Mouse (Mus musculus) ES-Bruce4 (cell line): ENCODE data around the gene 1810009A15Rik. TPM values are rescaled to one million over a fixed set of nuclear protein-coding genes. Genes with fewer than 3 reads are reported as not detected.

Experiments used
- H3K27ac ChIP-seq: 2 replicates; pipeline ENCODE4 v1.5.1; 2012; ENCODE audit warnings: low read length, inconsistent platforms; ENCODE audit not compliant: insufficient read depth
- H3K27me3 ChIP-seq: 2 replicates; pipeline ENCODE4 v1.6.1; 2012; ENCODE audit warnings: mild to moderate bottlenecking, low read length, inconsistent platforms; ENCODE audit not compliant: control insufficient read depth, poor library complexity, insufficient read depth, severe bottlenecking
- H3K36me3 ChIP-seq: 2 replicates; pipeline ENCODE4 v1.6.1; 2012; ENCODE audit warnings: inconsistent platforms, mild to moderate bottlenecking, low read length, moderate library complexity; ENCODE audit not compliant: control insufficient read depth, poor library complexity, insufficient read depth, severe bottlenecking
- H3K4me1 ChIP-seq: one replicate; pipeline ENCODE4 v1.8.1; 2011; ENCODE audit warnings: low read length; ENCODE audit not compliant: control insufficient read depth, insufficient read depth
- H3K4me3 ChIP-seq: 2 replicates; pipeline ENCODE4 v1.5.1; 2011; ENCODE audit warnings: low read depth, mild to moderate bottlenecking, low read length
- H3K9ac ChIP-seq: 2 replicates; pipeline ENCODE4 v1.6.1; 2012; ENCODE audit warnings: low read depth, mild to moderate bottlenecking, inconsistent platforms; ENCODE audit not compliant: poor library complexity, severe bottlenecking
- H3K9me3 ChIP-seq: replicated peaks from 2 replicates; pipeline ENCODE4 v1.6.1; 2012; ENCODE audit warnings: mild to moderate bottlenecking, low read length, inconsistent platforms; ENCODE audit not compliant: control insufficient read depth, poor library complexity, insufficient read depth, severe bottlenecking
- CTCF ChIP-seq: IDR thresholded peaks from one replicate; pipeline ENCODE4 v1.8.1; 2011; ENCODE audit warnings: low read depth, low read length
- EP300 ChIP-seq: IDR thresholded peaks from 2 replicates; pipeline ENCODE4 v1.6.1; 2011; ENCODE audit warnings: low read depth, low read length; ENCODE audit not compliant: insufficient read depth
- POLR2A ChIP-seq: IDR thresholded peaks from one replicate; pipeline ENCODE4 v1.8.1; 2011; ENCODE audit warnings: low read length; ENCODE audit not compliant: insufficient read depth
- polyA plus RNA-seq: library from polyadenylated mRNA; stranded (reverse); fragments of >200 nt; gene quantifications from 2 replicates; pipeline ENCODE4 v1.2.4, GENCODE M21; 2011; ENCODE audit warnings: low read depth; ENCODE audit not compliant: missing spikeins, insufficient read depth, insufficient read length

The 1810009A15Rik gene
- polyA plus RNA-seq, 1 experiment = 162 TPM

DNA sequence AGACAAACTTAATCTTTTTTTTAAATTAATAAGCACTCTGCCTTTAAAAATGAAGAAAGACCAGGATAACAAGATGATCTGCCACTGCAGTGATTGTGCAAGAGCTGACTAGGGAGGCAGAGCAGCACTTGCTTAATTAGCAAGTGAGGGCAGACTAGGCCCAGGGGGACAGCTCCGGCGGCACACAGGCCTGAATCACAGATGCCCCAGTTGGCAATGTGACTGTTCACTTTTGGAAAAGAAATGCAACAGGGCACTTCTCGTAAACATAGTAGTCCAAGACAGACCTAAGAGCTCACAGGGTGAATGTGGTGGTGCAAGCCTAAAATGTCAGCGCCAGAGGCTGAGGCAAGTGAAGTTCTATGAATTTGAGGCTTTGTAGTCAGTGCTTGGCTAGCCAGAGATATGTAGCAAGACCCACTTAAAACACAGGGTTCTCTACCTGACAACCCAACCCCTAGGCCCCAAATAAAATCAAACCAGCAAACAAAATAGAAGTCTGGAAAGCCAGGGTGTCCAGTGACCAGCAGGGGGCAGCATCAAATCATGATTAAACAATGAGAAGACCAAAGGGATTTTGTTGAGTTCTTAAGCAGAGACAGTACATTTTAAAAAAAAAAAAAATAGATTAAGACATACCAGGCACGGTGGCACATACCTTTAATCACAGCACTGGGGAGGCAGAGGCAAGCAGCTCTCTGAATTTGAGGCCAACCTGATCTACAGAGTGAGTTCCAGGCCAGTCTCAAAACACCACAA lies 44.1 kb upstream of the 1810009A15Rik start:
- Histone ChIP-seq H3K9me3 (no peaks in the 10 kb centered on the region), H3K4me1 (peaks cover 2% of the 10 kb centered on the region), H3K9ac (no peak overlapping the region), H3K4me3 (no peak overlapping the region), H3K36me3 (peaks cover 13% of the 10 kb centered on the region), H3K27ac (no peak overlapping the region), H3K27me3 (no peaks in the 10 kb centered on the region)
- no peak for TF ChIP-seq POLR2A
- no peak for TF ChIP-seq EP300
- no peak for TF ChIP-seq CTCF

DNA sequence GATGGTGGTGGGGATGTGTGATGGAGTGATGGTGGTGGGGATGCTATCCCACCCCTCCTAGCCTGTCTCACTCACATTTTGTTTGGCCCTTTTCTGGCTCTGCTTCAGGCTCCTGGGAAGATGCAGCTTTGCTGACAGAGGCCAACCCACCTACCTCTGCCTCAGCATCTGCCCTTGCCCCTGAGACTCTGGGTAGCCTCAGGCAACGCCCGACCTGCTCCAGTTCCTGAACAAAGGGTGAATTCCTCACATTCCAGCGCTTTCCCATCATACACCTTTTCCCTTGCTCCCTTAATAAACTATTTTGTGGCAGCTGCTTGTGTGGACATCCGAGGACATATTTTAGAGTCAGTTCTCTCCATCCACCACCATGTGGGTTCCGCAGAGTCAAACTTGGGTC lies 40.3 kb upstream of the 1810009A15Rik start:
- H3K27ac ChIP-seq = no peak overlapping the region
- H3K36me3 ChIP-seq = peaks cover 7% of the 10 kb centered on the region
- no peak overlapping the region for H3K4me3 ChIP-seq
- peaks cover 2% of the 10 kb centered on the region for H3K4me1 ChIP-seq
- TF ChIP-seq CTCF (no peak), EP300 (peak; percentile 49; the same call in 1 of the 2 replicates), POLR2A (no peak)
- H3K9ac ChIP-seq = no peak overlapping the region
- no peaks in the 10 kb centered on the region for H3K9me3 ChIP-seq
- H3K27me3 ChIP-seq = no peaks in the 10 kb centered on the region

DNA sequence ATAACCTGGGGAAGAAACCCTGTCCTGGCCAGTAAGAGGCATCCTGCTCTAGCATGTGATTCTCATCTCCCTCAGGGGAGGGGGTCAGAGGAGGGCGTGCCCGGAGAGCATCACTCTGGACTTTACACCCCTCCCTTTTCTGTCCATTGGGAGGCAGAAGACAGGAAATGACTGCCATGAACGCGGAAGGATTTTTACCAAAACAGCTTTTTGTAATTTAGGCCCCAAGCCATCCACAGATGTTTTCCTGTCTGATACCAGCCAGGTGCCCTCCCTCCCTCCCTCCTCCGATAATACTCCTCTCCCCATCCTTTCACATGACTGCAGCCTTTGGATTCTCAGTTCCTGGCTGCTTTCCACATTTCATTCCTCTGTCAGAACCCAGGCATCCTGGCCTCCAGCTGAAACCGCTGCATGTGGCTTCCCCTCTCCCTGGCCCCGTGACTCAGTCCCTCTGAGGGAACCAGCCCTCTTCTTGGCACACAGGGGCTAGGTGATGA lies 38.2 kb upstream of the 1810009A15Rik start, which contains the start of gene Lrrn4cl:
Lrrn4cl (plus strand) TSS at position 367 of the 500 bp plus-strand sequence.
- peaks cover 7% of the 10 kb centered on the region for H3K36me3 ChIP-seq
- H3K27me3 ChIP-seq = no peaks in the 10 kb centered on the region
- no peaks in the 10 kb centered on the region for H3K9me3 ChIP-seq
- peak within 1 kb of the TSS; percentile 62 for H3K4me3 ChIP-seq
- peak within 1 kb of the TSS; percentile 58 for H3K27ac ChIP-seq
- TF ChIP-seq CTCF (no peak), POLR2A (peak; percentile 9)
- peaks cover 2% of the 10 kb centered on the region for H3K4me1 ChIP-seq
- H3K9ac ChIP-seq = peak within 1 kb of the TSS; percentile 66

DNA sequence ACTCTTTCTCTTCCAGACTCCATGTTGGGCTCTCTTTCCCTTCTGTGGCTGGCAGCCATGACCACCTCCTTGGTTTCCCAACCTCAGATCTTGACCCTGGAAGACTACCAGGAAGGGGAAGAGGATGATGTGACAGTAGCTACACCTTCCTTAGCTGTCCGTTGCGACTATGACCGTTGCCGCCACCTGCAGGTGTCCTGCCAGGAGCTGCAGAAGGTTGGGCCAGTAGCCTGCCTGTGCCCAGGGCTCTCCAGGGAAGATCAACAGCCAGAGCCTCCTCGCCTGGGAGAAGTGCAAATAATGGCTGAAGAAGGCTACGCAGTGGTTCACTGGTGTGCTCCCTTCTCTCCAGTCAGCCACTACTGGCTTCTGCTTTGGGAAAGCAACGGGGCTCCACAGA lies 37.0 kb upstream of the 1810009A15Rik start:
- Histone ChIP-seq H3K36me3 (peaks cover 2% of the 10 kb centered on the region), H3K27ac (no peak overlapping the region), H3K4me1 (peaks cover 2% of the 10 kb centered on the region), H3K9me3 (no peaks in the 10 kb centered on the region), H3K27me3 (no peaks in the 10 kb centered on the region), H3K4me3 (peak overlapping the region; percentile 46), H3K9ac (0 out of 2 replicates have a peak overlapping the region, but pooled peaks have one; percentile 9)
- no peak for TF ChIP-seq EP300
- no peak for TF ChIP-seq POLR2A
- peak; percentile 47 for TF ChIP-seq CTCF

DNA sequence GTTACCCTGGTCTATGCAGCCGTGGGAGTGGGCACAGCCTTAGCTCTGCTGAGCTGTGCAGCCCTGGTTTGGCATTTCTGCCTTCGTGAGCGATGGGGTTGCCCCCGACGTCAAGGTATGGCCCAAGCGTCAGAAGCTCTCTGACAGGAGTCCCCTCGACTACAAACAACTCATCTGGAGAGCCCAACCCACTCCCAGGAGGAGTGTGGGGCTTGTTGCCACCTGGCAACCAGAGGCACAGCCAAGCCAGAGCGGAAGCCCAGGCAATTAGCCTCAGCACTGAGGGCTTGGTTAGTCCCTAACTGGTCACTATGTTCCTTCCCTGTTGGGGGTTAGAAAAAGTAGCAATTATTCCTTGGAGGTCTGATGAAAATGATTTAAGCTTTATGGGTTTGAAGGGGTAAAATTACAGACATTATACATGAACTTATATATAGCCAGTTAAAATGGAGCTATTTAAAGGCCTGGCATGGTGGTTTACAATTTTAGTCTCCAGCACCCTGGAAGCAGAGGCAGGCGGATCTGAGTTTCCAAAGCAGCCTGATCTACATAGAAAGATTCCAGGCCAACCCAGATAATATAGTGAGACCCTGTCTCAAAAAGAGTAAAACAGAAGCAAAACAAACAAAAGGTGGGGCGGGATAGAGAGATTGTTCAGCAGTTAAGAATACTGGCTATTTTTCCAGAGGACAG lies 36.3 kb upstream of the 1810009A15Rik start:
- H3K9ac ChIP-seq = 0 out of 2 replicates have a peak overlapping the region, but pooled peaks have one; percentile 9
- no peaks in the 10 kb centered on the region for H3K27me3 ChIP-seq
- no peak overlapping the region for H3K27ac ChIP-seq
- peak overlapping the region; percentile 46 for H3K4me3 ChIP-seq
- no peaks in the 10 kb centered on the region for H3K9me3 ChIP-seq
- TF ChIP-seq EP300 = no peak
- TF ChIP-seq POLR2A = no peak
- TF ChIP-seq CTCF = no peak
- no peaks in the 10 kb centered on the region for H3K36me3 ChIP-seq
- H3K4me1 ChIP-seq = peaks cover 2% of the 10 kb centered on the region

DNA sequence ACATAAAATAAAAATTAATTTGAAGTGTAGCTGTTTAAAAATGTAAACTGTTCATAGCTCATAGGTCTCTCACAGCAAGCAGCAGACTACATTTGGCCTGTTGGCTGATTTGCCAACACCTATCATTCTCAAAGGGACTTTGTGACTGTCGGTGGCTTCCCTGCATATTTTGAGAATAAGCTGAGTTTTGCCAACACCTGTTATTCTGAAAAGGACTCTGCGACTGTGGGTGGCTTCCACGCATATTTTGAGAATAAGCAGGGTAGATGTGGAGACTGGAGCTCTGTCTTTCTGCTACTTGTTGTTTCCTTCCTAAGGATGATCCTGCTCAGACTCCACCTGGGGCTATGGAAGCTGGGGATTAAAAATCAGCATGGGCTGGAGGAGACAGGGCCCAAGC lies 35.5 kb upstream of the 1810009A15Rik start:
- Histone ChIP-seq H3K4me1 (no peaks in the 10 kb centered on the region), H3K9ac (no peak overlapping the region), H3K4me3 (no peak overlapping the region), H3K9me3 (no peaks in the 10 kb centered on the region), H3K27ac (no peak overlapping the region), H3K36me3 (no peaks in the 10 kb centered on the region), H3K27me3 (no peaks in the 10 kb centered on the region)
- TF ChIP-seq CTCF = no peak
